Mouse (Mus musculus): ENCODE results near the gene Ccnb2. TPM values are rescaled to one million over a fixed set of nuclear protein-coding genes. Genes with fewer than 3 reads are reported as not detected.
"Not testable (repeated sequence)": the region's sequence is repeated elsewhere in the genome, so short reads cannot be mapped to it uniquely, and the experiment has no call there.

Ccnb2 gene
- under 1 TPM in 1 of 4 experiments, not detected in 3; 0.34 TPM for total RNA-seq (2022)

DNA sequence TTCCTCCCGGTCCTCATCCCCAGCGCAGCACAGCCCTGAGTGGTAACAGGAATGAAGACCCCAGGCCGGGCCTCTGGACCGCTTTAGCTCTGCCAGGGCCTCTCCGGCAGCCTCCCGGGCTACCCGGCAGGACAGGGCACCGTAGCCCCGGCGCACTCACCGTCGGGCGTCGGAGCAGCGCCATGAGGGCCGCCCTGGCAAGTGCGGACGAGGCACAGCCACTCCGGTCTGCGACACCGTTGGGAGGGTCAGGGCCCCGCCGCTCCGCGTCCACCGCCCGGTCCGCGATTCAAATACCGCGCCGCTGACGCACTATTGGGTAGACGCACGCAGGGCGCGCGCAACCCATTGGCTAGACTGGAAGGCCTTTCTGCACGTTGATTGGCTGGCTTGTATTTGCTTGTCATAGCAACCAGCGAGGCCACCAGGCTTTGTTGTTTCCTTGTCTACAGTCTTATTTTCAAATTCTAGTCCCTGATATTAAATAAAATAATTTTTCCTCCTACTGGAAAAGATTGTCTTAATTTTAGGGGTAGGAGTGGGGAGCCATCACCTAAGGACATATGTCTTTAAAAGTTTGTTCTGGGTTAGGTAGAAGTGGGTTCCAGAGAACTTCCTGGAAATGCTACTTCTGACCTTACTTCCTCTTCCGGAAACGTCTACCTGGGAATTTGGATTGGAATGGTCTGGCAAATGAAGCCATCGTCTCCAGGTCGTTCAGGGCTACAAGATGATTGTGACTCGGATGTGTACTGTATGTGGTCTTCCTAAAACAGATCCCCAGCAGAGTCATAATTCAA is at the start of gene Ccnb2:
TSS of gene Ccnb2 (minus strand) at position 291 of the 800 bp plus-strand sequence.
- peak; percentile 57 to 74 for DNase-seq (ENCODE audit: low spot score in 2 of 2)

GRCm38 (mm10) chr9:70463091-70463490 is 41.7 kb upstream of the Ccnb2 start:
- not testable (repeated sequence) for DNase-seq (ENCODE audit: low spot score in 2 of 2)

- no peak for DNase-seq (ENCODE audit: low spot score in 2 of 2)
Observed at GRCm38 (mm10) chr9:70452371-70452770, 31.0 kb upstream of the Ccnb2 start.

DNA sequence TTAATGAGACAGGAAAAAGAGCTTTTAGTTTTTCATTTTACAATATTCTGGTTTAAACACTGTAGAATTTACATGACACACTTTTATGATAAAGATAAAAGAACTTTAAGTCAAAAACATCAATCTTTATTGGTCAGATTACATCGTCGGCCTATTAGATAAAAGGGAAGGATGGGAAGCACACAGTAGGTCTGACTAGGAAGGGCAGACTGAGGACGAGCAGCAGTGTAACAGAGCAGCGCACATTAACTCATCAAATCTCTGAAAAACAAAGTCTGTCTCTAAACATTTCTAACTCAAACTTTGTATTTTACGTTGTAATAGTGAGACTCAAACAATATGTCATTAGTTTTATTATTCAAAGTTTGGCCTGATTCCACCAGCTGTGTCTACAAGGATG is 27.7 kb upstream of the Ccnb2 start:
- DNase-seq (ENCODE audit: low spot score in 2 of 2) = no peak

GRCm38 (mm10) chr9:70439959-70440358 is 18.6 kb upstream of the Ccnb2 start:
- DNase-seq (ENCODE audit: low spot score in 2 of 2) = no peak

DNA sequence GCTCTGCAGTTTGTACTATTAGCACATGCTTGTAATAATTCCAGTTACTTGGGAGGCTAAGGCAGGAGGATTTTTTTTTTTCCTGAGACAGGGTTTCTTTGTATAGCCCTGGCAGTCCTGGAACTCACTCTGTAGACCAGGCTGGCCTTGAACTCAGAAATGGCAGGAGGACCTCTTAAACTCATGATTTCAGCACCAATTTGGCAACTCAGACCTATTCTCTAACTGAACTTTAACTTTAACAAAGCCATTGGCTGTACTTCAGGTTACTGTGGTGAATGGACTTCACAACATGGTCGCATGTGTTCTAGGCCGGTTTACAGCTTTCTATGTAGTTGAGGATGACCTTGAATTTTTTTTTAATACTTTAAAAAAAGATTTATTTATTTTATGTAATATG is 1.3 kb upstream of the Ccnb2 start:
- DNase-seq (ENCODE audit: low spot score in 2 of 2) = no peak

DNA sequence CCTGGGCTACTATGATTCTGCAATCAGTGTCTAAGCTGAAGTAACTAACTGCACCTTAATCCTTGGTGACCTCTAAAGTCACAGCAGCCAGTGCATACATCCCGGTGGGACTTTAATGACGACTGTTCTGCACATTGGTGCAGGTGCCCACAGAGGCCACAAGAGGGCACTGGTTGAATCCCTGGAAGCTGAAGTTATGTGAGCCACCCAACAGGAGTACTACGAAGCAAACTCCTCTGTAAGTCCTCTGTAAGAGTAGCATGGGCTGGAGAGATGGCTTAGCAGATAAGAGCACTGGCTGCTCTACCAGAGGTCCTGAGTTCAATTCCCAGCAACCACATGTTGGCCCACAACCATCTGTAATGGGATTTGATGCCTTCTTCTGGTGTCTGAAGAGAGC is 4.9 kb downstream of the Ccnb2 start:
- DNase-seq (ENCODE audit: low spot score in 2 of 2) = no peak

DNA sequence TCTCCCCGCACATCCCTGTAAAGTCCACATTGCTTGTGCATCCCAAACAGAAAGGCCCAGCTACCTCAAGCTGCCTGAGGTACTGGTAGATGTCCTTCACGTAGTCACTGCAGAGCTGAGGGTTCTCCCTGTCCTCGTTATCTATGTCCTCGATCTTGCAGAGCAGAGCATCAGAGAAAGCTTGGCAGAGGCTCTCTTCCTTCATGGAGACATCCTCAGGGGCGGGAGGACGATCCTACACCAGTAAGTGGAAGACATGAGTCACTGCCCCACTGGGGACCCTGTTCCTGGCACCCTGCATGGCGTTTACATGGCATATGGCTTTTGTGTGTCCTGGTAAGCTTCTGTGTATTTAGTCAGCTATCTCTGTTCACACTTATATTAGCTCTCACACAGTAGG is 8.3 kb downstream of the Ccnb2 start:
- DNase-seq (ENCODE audit: low spot score in 2 of 2) = no peak

- DNase-seq (ENCODE audit: low spot score in 2 of 2) = no peak
Observed at GRCm38 (mm10) chr9:70410668-70411067, 10.7 kb downstream of the Ccnb2 start.

DNA sequence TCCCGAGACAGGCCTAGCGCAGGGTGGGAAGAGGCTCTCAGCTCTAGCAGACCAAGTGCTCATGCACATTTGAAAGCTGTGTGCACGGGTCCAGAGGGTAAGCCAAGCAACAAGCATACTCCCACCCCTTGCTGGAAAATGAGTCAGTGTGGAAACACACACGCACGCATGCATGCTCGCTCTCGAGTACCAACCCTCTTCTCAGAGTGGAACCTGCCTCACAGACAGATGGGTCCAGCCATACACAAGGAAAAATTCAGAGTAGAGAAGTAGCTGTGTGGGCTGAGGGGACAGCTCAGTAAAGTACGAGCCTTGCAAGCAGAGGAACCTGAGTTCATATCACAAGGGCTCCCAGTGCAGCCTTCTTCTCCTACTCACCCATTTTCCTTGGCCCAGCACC is 11.6 kb downstream of the Ccnb2 start:
- no peak for DNase-seq (ENCODE audit: low spot score in 2 of 2)

- DNase-seq (ENCODE audit: low spot score in 2 of 2) = no peak
Observed at GRCm38 (mm10) chr9:70408791-70409190, 12.6 kb downstream of the Ccnb2 start.

DNA sequence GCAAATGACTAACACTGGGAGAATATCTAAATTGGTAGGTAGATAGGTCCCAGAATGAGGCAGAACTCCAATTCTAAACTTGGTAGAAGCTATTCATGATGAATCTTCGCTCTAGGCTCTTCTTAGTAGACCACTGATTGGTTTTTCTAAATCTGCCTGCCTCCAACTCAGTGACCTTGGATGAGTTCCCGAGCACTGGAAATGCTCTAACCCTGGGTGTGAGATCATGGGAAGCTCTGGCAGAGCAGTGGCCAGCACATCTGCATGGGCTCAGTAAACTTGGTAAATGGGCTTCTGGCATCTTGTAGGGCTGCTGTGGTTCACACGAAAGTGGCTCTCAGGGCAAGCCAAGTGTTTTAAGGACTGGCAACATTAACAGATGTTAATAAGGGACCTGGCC is 14.8 kb downstream of the Ccnb2 start:
- DNase-seq (ENCODE audit: low spot score in 2 of 2) = no peak

- no peak for DNase-seq (ENCODE audit: low spot score in 2 of 2)
Observed at GRCm38 (mm10) chr9:70401937-70402539, 19.3 kb downstream of the Ccnb2 start.

- no peak for DNase-seq (ENCODE audit: low spot score in 2 of 2)
Observed at GRCm38 (mm10) chr9:70396083-70396482, 25.3 kb downstream of the Ccnb2 start.

DNA sequence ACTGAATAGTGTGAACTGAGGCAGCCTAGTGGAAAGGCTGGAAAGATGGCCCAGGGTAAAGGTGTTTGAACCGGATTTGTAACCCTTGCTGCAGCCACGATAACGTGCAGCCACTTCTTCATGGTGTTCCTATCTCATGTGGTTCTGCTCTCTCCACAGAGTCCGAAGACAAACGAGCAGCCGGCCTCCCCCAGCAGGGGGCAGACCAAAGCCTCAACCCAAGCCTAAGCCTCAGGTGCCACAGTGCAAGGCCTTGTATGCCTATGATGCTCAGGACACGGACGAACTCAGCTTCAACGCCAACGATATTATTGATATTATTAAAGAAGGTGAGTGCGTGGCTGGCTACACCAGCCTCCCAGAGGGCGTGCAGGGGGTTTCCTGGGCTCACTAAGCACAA is 25.7 kb downstream of the Ccnb2 start:
- no peak for DNase-seq (ENCODE audit: low spot score in 2 of 2)

GRCm38 (mm10) chr9:70392563-70392907 is 28.8 kb downstream of the Ccnb2 start:
- DNase-seq (ENCODE audit: low spot score in 2 of 2) = peak in 1 of 2 experiments; percentile 16

- no peak for DNase-seq (ENCODE audit: low spot score in 2 of 2)
Observed at GRCm38 (mm10) chr9:70391660-70392562, 29.4 kb downstream of the Ccnb2 start.

DNA sequence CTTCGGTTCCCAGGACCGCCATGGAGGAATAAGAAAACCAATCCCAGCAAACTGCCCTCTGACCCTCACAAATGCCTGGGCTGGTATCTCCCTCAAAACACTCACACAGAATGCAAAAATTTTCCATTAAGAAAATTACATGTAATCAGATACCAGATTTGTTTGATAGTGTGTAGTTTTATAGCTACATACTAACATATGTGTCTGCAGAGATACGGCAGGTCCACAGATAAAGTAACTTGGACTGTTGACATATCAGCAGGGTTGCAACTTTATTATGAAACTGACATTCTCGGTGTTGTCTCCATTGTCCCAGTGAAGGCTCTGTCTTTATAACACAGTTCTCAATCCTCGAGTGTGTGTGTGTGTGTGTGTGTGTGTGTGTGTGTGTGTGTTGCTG is 30.3 kb downstream of the Ccnb2 start:
- no peak for DNase-seq (ENCODE audit: low spot score in 2 of 2)

DNA sequence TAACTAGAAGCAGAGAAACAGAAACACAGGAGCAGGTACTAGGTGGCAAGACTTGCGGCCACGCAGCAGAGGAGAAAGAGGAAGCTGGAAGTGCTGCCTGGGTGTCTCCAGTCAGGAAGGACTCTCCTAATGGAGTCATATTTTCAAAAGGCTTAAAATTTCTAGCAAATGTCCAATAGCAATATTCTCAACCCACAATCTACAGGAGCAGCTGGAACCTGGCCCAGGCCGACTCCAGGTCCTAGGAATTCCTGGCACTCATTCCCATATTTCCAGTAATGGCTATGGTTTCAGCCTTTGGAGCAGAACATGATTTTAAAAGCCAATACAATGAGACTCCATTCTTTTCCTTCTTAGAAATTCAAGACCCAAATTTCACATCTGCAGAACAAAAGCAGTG is 31.8 kb downstream of the Ccnb2 start:
- DNase-seq (ENCODE audit: low spot score in 2 of 2) = peak in 1 of 2 experiments; percentile 8

- peak in 1 of 2 experiments; percentile 32 for DNase-seq (ENCODE audit: low spot score in 2 of 2)
Observed at GRCm38 (mm10) chr9:70387410-70388119, 33.8 kb downstream of the Ccnb2 start.

DNA sequence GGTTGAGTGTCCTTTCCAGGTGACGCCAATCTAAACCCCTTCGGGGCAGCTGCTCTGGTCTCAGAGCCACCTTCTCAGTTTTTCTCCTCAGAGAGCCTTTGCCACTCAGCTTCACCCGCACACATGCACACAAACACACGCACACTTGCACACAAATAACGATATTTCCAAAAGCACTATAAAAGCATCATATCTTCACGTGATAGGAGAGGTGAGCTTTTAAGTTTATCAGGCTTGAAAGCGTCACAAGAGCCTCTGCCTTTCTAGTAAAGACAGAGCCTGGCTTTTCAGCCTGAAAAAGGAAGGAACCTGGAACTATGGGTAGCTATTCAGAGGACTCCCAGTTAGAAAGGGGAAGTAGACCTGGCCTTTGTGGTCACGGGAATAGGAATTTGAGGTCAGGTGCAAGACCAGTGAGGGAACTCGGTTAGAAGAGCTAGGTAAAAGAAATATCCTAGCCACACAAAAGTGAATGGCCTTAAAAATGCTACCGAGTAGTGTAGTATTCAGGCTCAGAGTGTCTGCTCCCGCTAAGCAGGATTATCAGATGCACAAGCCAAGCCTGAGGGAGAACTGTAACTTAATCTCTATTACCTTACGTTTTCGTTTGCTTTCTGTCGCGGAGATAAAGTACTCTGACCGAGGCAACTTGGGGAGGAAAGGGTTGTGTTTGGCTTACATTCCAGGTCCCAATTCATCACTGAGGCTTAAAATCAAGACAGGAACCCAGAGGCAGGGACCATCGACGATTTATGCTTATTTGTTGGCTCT is 36.2 kb downstream of the Ccnb2 start:
- no peak for DNase-seq (ENCODE audit: low spot score in 2 of 2)
